Mouse (Mus musculus): ENCODE measurements around the gene Adamts6.

DNA sequence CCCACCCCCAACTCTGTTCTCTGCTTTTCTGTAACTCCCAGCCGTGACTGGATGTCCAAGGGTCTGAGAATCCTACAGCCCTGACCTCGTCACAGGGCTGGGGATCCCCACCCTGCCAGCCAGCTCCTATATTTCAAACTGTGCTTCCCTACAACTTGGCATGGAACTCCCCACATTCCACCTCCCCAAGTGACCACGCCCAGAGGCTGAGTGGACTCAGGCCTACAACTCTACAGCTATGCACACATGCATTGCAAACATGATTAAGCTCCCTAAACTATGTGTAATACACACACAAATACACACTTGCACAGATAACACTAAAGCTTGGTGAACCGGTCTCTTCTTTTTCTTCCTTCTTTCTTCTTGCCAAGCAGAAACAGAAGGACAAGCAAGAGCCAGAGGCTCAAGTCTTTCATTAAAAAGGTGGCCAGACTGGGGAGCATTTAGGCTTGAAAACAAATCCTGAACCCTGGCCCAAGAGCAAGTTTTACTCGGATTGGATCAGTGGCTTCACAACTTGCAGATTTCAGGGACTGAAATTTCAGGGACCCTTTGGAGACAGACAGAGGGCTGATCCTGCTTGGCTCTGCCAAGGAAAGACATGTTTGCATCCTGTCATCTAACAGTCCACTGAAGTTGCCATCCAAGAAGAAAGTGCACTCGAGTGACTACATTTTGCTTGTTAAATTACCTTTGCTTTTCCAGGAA is 218.7 kb downstream of the Adamts6 start:
- TF ChIP-seq POLR2A (IDR thresholded peaks at IDR 0.05; ENCODE audit: borderline replicate concordance, extremely low read depth, low read depth, low read length) = no peak
- no peak for TF ChIP-seq CTCF (IDR thresholded peaks at IDR 0.05; ENCODE audit: insufficient read depth, low read length)
